Mouse (Mus musculus) testis, postnatal 14 days (tissue): ENCODE data around the gene Ifnar2.
"Not testable (repeated sequence)": the region's sequence is repeated elsewhere in the genome, so short reads cannot be mapped to it uniquely, and the experiment has no call there.

Experiments
- DNase-seq: peaks from one replicate; pipeline ENCODE4 v3.0.0; 2021; ENCODE audit warnings: low spot score

Ifnar2 gene

GRCm38 (mm10) chr16:91428259-91428865, 55.8 kb downstream of the Ifnar2 start:
- DNase-seq: no peak

GRCm38 (mm10) chr16:91432720-91433328, 60.2 kb downstream of the Ifnar2 start:
- DNase-seq: no peak

GRCm38 (mm10) chr16:91433329-91433933, 60.8 kb downstream of the Ifnar2 start:
- no peak for DNase-seq

- no peak for DNase-seq
These were observed 61.5 kb downstream of the Ifnar2 start for GRCm38 (mm10) chr16:91434119-91434518.

- no peak for DNase-seq
These were observed 65.5 kb downstream of the Ifnar2 start for GRCm38 (mm10) chr16:91438081-91438480.

- DNase-seq: not testable (repeated sequence)
These were observed 66.0 kb downstream of the Ifnar2 start for GRCm38 (mm10) chr16:91438599-91438998.

- peak; percentile 60 for DNase-seq
These were observed 68.8 kb downstream of the Ifnar2 start for GRCm38 (mm10) chr16:91441366-91441765.

GRCm38 (mm10) chr16:91441811-91442240, 69.2 kb downstream of the Ifnar2 start:
- no peak for DNase-seq

- no peak for DNase-seq
These were observed 69.9 kb downstream of the Ifnar2 start for GRCm38 (mm10) chr16:91442446-91442845.

GRCm38 (mm10) chr16:91443211-91443611, 70.6 kb downstream of the Ifnar2 start:
- DNase-seq: no peak

GRCm38 (mm10) chr16:91444847-91445246, 72.3 kb downstream of the Ifnar2 start:
- DNase-seq: no peak

- no peak for DNase-seq
These were observed 73.0 kb downstream of the Ifnar2 start for GRCm38 (mm10) chr16:91445566-91445965.

- no peak for DNase-seq
These were observed 74.4 kb downstream of the Ifnar2 start for GRCm38 (mm10) chr16:91446778-91447511.

GRCm38 (mm10) chr16:91447512-91447900, 74.9 kb downstream of the Ifnar2 start:
- DNase-seq: no peak

GRCm38 (mm10) chr16:91448088-91448487, 75.5 kb downstream of the Ifnar2 start:
- no peak for DNase-seq

- DNase-seq: no peak
These were observed 76.3 kb downstream of the Ifnar2 start for GRCm38 (mm10) chr16:91448895-91449294.

- no peak for DNase-seq
These were observed 77.8 kb downstream of the Ifnar2 start for GRCm38 (mm10) chr16:91450137-91451064.

GRCm38 (mm10) chr16:91451949-91452348, 79.4 kb downstream of the Ifnar2 start:
- no peak for DNase-seq

GRCm38 (mm10) chr16:91452363-91452896, 79.8 kb downstream of the Ifnar2 start:
- DNase-seq: no peak
